Mouse (Mus musculus) G1E (cell line): ENCODE measurements around the gene Ubap2l.

ENCODE experiments used
- CTCF ChIP-seq: IDR thresholded peaks from 2 replicates; pipeline ENCODE4 v1.5.1; 2012; ENCODE audit warnings: low read depth, low read length, inconsistent platforms, mixed read lengths
- GATA1 ChIP-seq: IDR thresholded peaks from 2 replicates; pipeline ENCODE4 v1.6.1; 2012; ENCODE audit warnings: borderline replicate concordance, low read length, inconsistent platforms, mixed read lengths

GRCm38 (mm10) chr3:90085281-90085680 is 32.9 kb upstream of the Ubap2l start:
- TF ChIP-seq GATA1 (no peak), CTCF (no peak)
